Mouse (Mus musculus) MEL (cell line): ENCODE data around the gene Padi6. TPM values are rescaled to one million over a fixed set of nuclear protein-coding genes. Genes with fewer than 3 reads are reported as not detected.

Source experiments
- DNase-seq: peaks from one replicate; pipeline ENCODE4 v3.0.0; 2011; ENCODE audit warnings: low read depth, low spot score
- H3K27ac ChIP-seq: 2 replicates; pipeline ENCODE4 v1.5.1; 2012; ENCODE audit warnings: low read depth, mild to moderate bottlenecking, control low read depth, low read length, moderate library complexity; ENCODE audit not compliant: control insufficient read depth
- H3K27me3 ChIP-seq, 2 experiments: fragments of 150-350 bp in 1 of 2; sonication (generic) in 1 of 2; 2 replicates each; pipeline ENCODE4 v1.6.1; 2012; ENCODE audit warnings: low read length in 2 of 2, mild to moderate bottlenecking in 2 of 2, improper control_type of control experiment in 1 of 2, moderate library complexity in 1 of 2; ENCODE audit not compliant: insufficient read depth in 2 of 2, control insufficient read depth in 1 of 2
- H3K36me3 ChIP-seq, 2 experiments: 2 replicates each; pipeline ENCODE4 v1.6.1; 2012 to 2014; ENCODE audit warnings: low read length in 2 of 2, improper control_type of control experiment in 1 of 2, inconsistent platforms in 1 of 2, mild to moderate bottlenecking in 1 of 2; ENCODE audit not compliant: insufficient read depth in 2 of 2, control insufficient read depth in 1 of 2
- H3K4me1 ChIP-seq, 2 experiments: fragments of 150-350 bp in 1 of 2; sonication (generic) in 1 of 2; 2 replicates each; pipeline ENCODE4 v1.6.1; 2012; ENCODE audit warnings: low read length in 2 of 2, improper control_type of control experiment in 1 of 2, mild to moderate bottlenecking in 1 of 2; ENCODE audit not compliant: insufficient read depth in 2 of 2, control insufficient read depth in 1 of 2
- H3K4me3 ChIP-seq, 2 experiments: fragments of 150-350 bp in 1 of 2; sonication (generic) in 1 of 2; 2 replicates each; pipeline ENCODE4 v1.5.1; 2012; ENCODE audit warnings: low read depth in 2 of 2, low read length in 2 of 2, mild to moderate bottlenecking in 2 of 2, moderate library complexity in 2 of 2, control low read depth in 1 of 2, improper control_type of control experiment in 1 of 2; ENCODE audit not compliant: control insufficient read depth in 1 of 2, insufficient read depth in 1 of 2
- H3K79me2 ChIP-seq: 2 replicates; pipeline ENCODE4 v1.6.1; 2012; ENCODE audit warnings: mild to moderate bottlenecking, low read length, moderate library complexity; ENCODE audit not compliant: control insufficient read depth, poor library complexity, insufficient read depth
- H3K9ac ChIP-seq: 2 replicates; pipeline ENCODE4 v1.6.1; 2012; ENCODE audit warnings: low read depth, mild to moderate bottlenecking, control low read depth, low read length, moderate library complexity; ENCODE audit not compliant: control insufficient read depth, poor library complexity, severe bottlenecking
- H3K9me3 ChIP-seq: fragments of 150-350 bp; sonication (generic); replicated peaks from 2 replicates; pipeline ENCODE4 v1.6.1; 2012; ENCODE audit warnings: mild to moderate bottlenecking, low read length, improper control_type of control experiment, moderate library complexity; ENCODE audit not compliant: insufficient read depth
- CTCF ChIP-seq, 3 experiments: IDR thresholded peaks in 2 of 3; conservative IDR thresholded peaks in 1 of 3; 2 replicates each; pipeline ENCODE4 v1.5.1; 2011 to 2012; ENCODE audit warnings: low read length in 3 of 3, low read depth in 2 of 3, mild to moderate bottlenecking in 2 of 3, improper control_type of control experiment in 1 of 3, inconsistent platforms in 1 of 3, mixed read lengths in 1 of 3, moderate library complexity in 1 of 3; ENCODE audit not compliant: control insufficient read depth in 1 of 3, insufficient read depth in 1 of 3, poor library complexity in 1 of 3, severe bottlenecking in 1 of 3
- E2F4 ChIP-seq: IDR thresholded peaks from 2 replicates; pipeline ENCODE4 v1.6.1; 2011; ENCODE audit warnings: low read depth, low read length, improper control_type of control experiment, borderline replicate concordance
- ETS1 ChIP-seq: IDR thresholded peaks from 2 replicates; pipeline ENCODE4 v1.6.1; 2012; ENCODE audit warnings: low read depth, mild to moderate bottlenecking, inconsistent platforms, low read length, improper control_type of control experiment, moderate library complexity
- GATA1 ChIP-seq: IDR thresholded peaks from 2 replicates; pipeline ENCODE4 v1.6.1; 2011; ENCODE audit warnings: low read depth, low read length, improper control_type of control experiment
- HCFC1 ChIP-seq: IDR thresholded peaks from 2 replicates; pipeline ENCODE4 v1.6.1; 2012; ENCODE audit warnings: low read depth, mild to moderate bottlenecking, inconsistent platforms, low read length, improper control_type of control experiment, moderate library complexity
- JUND ChIP-seq: IDR thresholded peaks from 2 replicates; pipeline ENCODE4 v1.6.1; 2011; ENCODE audit warnings: low read depth, mild to moderate bottlenecking, improper control_type of control experiment, low read length
- KAT2A ChIP-seq: conservative IDR thresholded peaks from 2 replicates; pipeline ENCODE4 v1.6.1; 2012; ENCODE audit warnings: low read depth, low read length, improper control_type of control experiment, inconsistent platforms
- MAX ChIP-seq: IDR thresholded peaks from 2 replicates; pipeline ENCODE4 v1.6.1; 2011; ENCODE audit warnings: low read length, improper control_type of control experiment
- MAZ ChIP-seq: IDR thresholded peaks from 2 replicates; pipeline ENCODE4 v1.6.1; 2012; ENCODE audit warnings: low read depth, mild to moderate bottlenecking, inconsistent platforms, low read length, improper control_type of control experiment
- MEF2A ChIP-seq: IDR thresholded peaks from 2 replicates; pipeline ENCODE4 v1.6.1; 2014; ENCODE audit warnings: low read depth, mild to moderate bottlenecking, inconsistent platforms, low read length, improper control_type of control experiment; ENCODE audit not compliant: poor library complexity, insufficient replicate concordance, severe bottlenecking; ENCODE audit errors: extremely low read depth
- MXI1 ChIP-seq: IDR thresholded peaks from 2 replicates; pipeline ENCODE4 v1.6.1; 2011; ENCODE audit warnings: mild to moderate bottlenecking, low read depth, low read length, improper control_type of control experiment
- NELFE ChIP-seq: IDR thresholded peaks from 2 replicates; pipeline ENCODE4 v1.6.1; 2011; ENCODE audit warnings: low read depth, low read length, improper control_type of control experiment
- NRF1 ChIP-seq: IDR thresholded peaks from 2 replicates; pipeline ENCODE4 v1.6.1; 2014; ENCODE audit warnings: low read depth, mild to moderate bottlenecking, inconsistent platforms, low read length, improper control_type of control experiment, moderate library complexity; ENCODE audit not compliant: poor library complexity, insufficient read depth, severe bottlenecking
- POLR2A ChIP-seq, 2 experiments: IDR thresholded peaks; 2 replicates each; pipeline ENCODE4 v1.6.1; 2011 to 2012; ENCODE audit warnings: low read length in 2 of 2, mild to moderate bottlenecking in 2 of 2, control low read depth in 1 of 2, improper control_type of control experiment in 1 of 2, low read depth in 1 of 2, moderate library complexity in 1 of 2; ENCODE audit not compliant: control insufficient read depth in 1 of 2, insufficient read depth in 1 of 2, poor library complexity in 1 of 2
- POLR2AphosphoS5 ChIP-seq: IDR thresholded peaks from 2 replicates; pipeline ENCODE4 v1.6.1; 2012; ENCODE audit warnings: low read depth, borderline replicate concordance, mild to moderate bottlenecking, inconsistent platforms, low read length, moderate library complexity, mixed read lengths
- RAD21 ChIP-seq: IDR thresholded peaks from 2 replicates; pipeline ENCODE4 v1.6.1; 2011; ENCODE audit warnings: mild to moderate bottlenecking, low read depth, low read length, improper control_type of control experiment
- RCOR1 ChIP-seq: IDR thresholded peaks from 2 replicates; pipeline ENCODE4 v1.6.1; 2012; ENCODE audit warnings: low read depth, mild to moderate bottlenecking, inconsistent platforms, low read length, improper control_type of control experiment
- SMC3 ChIP-seq: IDR thresholded peaks from 2 replicates; pipeline ENCODE4 v1.6.1; 2011; ENCODE audit warnings: low read depth, low read length, improper control_type of control experiment
- TBP ChIP-seq: IDR thresholded peaks from 2 replicates; pipeline ENCODE4 v1.8.0; 2011; ENCODE audit warnings: low read depth, low read length, improper control_type of control experiment
- UBTF ChIP-seq: IDR thresholded peaks from 2 replicates; pipeline ENCODE4 v1.6.1; 2012; ENCODE audit warnings: low read depth, mild to moderate bottlenecking, inconsistent platforms, low read length, improper control_type of control experiment, moderate library complexity, borderline replicate concordance; ENCODE audit not compliant: insufficient read depth
- USF2 ChIP-seq, 2 experiments: IDR thresholded peaks; 2 replicates each; pipeline ENCODE4 v1.6.1; 2011 to 2012; ENCODE audit warnings: improper control_type of control experiment in 2 of 2, low read length in 2 of 2, borderline replicate concordance in 1 of 2, inconsistent platforms in 1 of 2, low read depth in 1 of 2, mild to moderate bottlenecking in 1 of 2; ENCODE audit not compliant: insufficient read depth in 1 of 2
- ZC3H11A ChIP-seq: IDR thresholded peaks from 2 replicates; pipeline ENCODE4 v1.6.1; 2012; ENCODE audit warnings: low read depth, mild to moderate bottlenecking, inconsistent platforms, low read length, improper control_type of control experiment
- ZMIZ1 ChIP-seq: IDR thresholded peaks from 2 replicates; pipeline ENCODE4 v1.6.1; 2012; ENCODE audit warnings: low read depth, mild to moderate bottlenecking, inconsistent platforms, low read length, improper control_type of control experiment, moderate library complexity
- polyA plus RNA-seq, 2 experiments: library from polyadenylated mRNA; stranded (reverse) in 1 of 2; unstranded in 1 of 2; fragments of >175 nt in 1 of 2; fragments of >200 nt in 1 of 2; gene quantifications; 2 replicates each; pipeline versions ENCODE4 v1.2.1 to v1.2.4; 2012; ENCODE audit warnings: low replicate concordance in 2 of 2, low read depth in 1 of 2; ENCODE audit not compliant: insufficient read length in 2 of 2, insufficient read depth in 1 of 2, missing spikeins in 1 of 2
- total RNA-seq: library from RNA; depleted of rRNA; stranded (reverse); fragments of 300-350 nt; gene quantifications from 2 replicates; pipeline ENCODE4 v1.2.3, GENCODE M21; 2012

Padi6 gene
- total and polyA plus RNA-seq, 3 experiments: not detected

- H3K27ac ChIP-seq: no peak overlapping the region
- TF ChIP-seq E2F4 (no peak), SMC3 (no peak), RAD21 (no peak), POLR2AphosphoS5 (no peak), GATA1 (no peak), ETS1 (no peak), KAT2A (no peak), MXI1 (no peak)
- H3K27me3 ChIP-seq: no peaks in the 10 kb centered on the region; a peak in 1 of 4 replicates
- H3K9ac ChIP-seq: no peak overlapping the region
- no peaks in the 10 kb centered on the region for H3K9me3 ChIP-seq
- H3K4me1 ChIP-seq: no peaks in the 10 kb centered on the region
- H3K79me2 ChIP-seq: no peaks in the 10 kb centered on the region
- no peak overlapping the region for H3K4me3 ChIP-seq
- DNase-seq: no peak
- H3K36me3 ChIP-seq: no peaks in the 10 kb centered on the region
Measured at GRCm38 (mm10) chr4:140765936-140766335, 23.5 kb upstream of the Padi6 start.

GRCm38 (mm10) chr4:140763158-140763557, 20.7 kb upstream of the Padi6 start:
- H3K79me2 ChIP-seq: no peaks in the 10 kb centered on the region
- TF ChIP-seq E2F4: no peak
- TF ChIP-seq UBTF: no peak
- no peak for TF ChIP-seq ZMIZ1
- peak; percentile 69 to 84 (median 70) for TF ChIP-seq CTCF (IDR thresholded peaks at IDR 0.05 in 2 of 3, conservative IDR thresholded peaks at IDR 0.05 in 1 of 3; ENCODE audit: control insufficient read depth in 1 of 3, insufficient read depth in 1 of 3, low read depth in 2 of 3, low read length in 3 of 3, poor library complexity in 1 of 3, severe bottlenecking in 1 of 3)
- peak; percentile 71 for TF ChIP-seq RAD21
- TF ChIP-seq KAT2A: no peak
- peak; percentile 81 for TF ChIP-seq SMC3
- TF ChIP-seq MAZ: no peak
- no peak for TF ChIP-seq MEF2A
- TF ChIP-seq MAX: no peak
- TF ChIP-seq ZC3H11A: peak; percentile 71
- no peak overlapping the region for H3K4me3 ChIP-seq
- no peaks in the 10 kb centered on the region for H3K9me3 ChIP-seq
- H3K9ac ChIP-seq: no peak overlapping the region
- no peaks in the 10 kb centered on the region; a peak in 1 of 4 replicates for H3K27me3 ChIP-seq
- no peak overlapping the region for H3K27ac ChIP-seq
- DNase-seq: peak; percentile 75
- no peaks in the 10 kb centered on the region for H3K36me3 ChIP-seq
- H3K4me1 ChIP-seq: no peaks in the 10 kb centered on the region

- H3K79me2 ChIP-seq: no peaks in the 10 kb centered on the region
- H3K4me3 ChIP-seq: no peak overlapping the region
- no peak overlapping the region for H3K9ac ChIP-seq
- no peaks in the 10 kb centered on the region; a peak in 1 of 4 replicates for H3K27me3 ChIP-seq
- no peak for DNase-seq
- peaks cover 0 to 3% of the 10 kb centered on the region in 2 experiments; a peak in 1 of 4 replicates for H3K4me1 ChIP-seq
- no peaks in the 10 kb centered on the region for H3K9me3 ChIP-seq
- H3K27ac ChIP-seq: no peak overlapping the region
- no peaks in the 10 kb centered on the region for H3K36me3 ChIP-seq
- no peak for TF ChIP-seq E2F4
- no peak for TF ChIP-seq MAX
- no peak for TF ChIP-seq POLR2A (IDR thresholded peaks at IDR 0.05; ENCODE audit: control insufficient read depth in 1 of 2, insufficient read depth in 1 of 2, low read depth in 1 of 2, low read length in 2 of 2, poor library complexity in 1 of 2)
- TF ChIP-seq TBP: no peak
- TF ChIP-seq NELFE: no peak
- TF ChIP-seq ETS1: no peak
- TF ChIP-seq USF2 (IDR thresholded peaks at IDR 0.05; ENCODE audit: borderline replicate concordance in 1 of 2, insufficient read depth in 1 of 2, low read depth in 1 of 2, low read length in 2 of 2): no peak
- TF ChIP-seq MEF2A: no peak
- TF ChIP-seq NRF1: no peak
- TF ChIP-seq JUND: no peak
- no peak for TF ChIP-seq HCFC1
- TF ChIP-seq CTCF (IDR thresholded peaks at IDR 0.05 in 2 of 3, conservative IDR thresholded peaks at IDR 0.05 in 1 of 3; ENCODE audit: control insufficient read depth in 1 of 3, insufficient read depth in 1 of 3, low read depth in 2 of 3, low read length in 3 of 3, poor library complexity in 1 of 3, severe bottlenecking in 1 of 3): no peak
- no peak for TF ChIP-seq RAD21
- TF ChIP-seq RCOR1: no peak
- no peak for TF ChIP-seq MAZ
- TF ChIP-seq SMC3: no peak
- no peak for TF ChIP-seq GATA1
Measured at GRCm38 (mm10) chr4:140761601-140762000, 19.2 kb upstream of the Padi6 start.
